Mouse (Mus musculus) E14TG2a.4 (cell line): ENCODE data around the gene Mettl24.

Source experiments
- CTCF ChIP-seq: conservative IDR thresholded peaks from 2 replicates; pipeline ENCODE4 v1.5.1; 2014; ENCODE audit warnings: low read length
- NANOG ChIP-seq: IDR thresholded peaks from 2 replicates; pipeline ENCODE4 v1.6.1; 2014; ENCODE audit warnings: borderline replicate concordance, low read length, mixed read lengths

DNA sequence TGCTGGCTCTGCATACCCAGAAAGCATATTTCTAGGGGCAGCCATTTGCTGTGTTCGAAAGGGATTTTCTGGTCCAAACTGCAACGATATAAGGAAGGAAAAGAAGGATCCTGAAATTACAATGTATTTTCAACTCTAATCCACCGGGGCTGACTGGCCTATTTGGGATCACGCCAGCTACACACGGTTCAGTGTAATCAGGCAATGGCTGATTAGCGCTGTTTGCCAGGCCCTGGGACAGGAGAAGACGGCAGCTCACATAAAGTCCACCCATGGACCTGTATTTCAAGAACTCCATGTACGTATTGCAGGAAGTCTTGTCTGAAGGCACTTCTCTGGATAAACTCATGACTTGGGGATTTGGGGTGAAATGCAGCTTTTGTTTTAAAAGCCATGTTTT, 174.5 kb downstream of the Mettl24 start:
- no peak for TF ChIP-seq CTCF
- no peak for TF ChIP-seq NANOG
